Comparison of ENCODE assay signal across 28 mouse cellular contexts in the genomic region with DNA sequence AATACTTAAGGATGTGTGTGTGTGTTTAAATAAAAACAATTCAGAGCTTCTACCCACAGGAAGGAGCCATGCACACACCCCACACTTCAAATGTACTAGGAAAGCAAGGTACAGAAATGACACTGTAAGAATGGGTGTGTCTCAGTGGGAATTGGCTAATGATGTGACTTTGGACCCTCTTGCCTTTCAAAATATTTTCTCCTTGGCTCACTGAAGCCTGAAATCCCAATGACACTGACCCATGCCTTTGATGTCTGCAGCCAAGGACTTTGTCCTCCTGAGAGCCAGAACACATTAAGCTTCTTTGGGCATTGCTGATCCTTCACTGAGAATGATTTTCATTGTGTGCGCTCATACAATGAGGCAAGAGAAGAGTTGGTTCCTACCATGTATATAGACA.
A peak's percentile ranks its signal among the peaks of the same experiment; 100 is the strongest.
DNase-seq lines count a peak whose midpoint lies in the region; ATAC-seq and TF ChIP-seq lines count a peak whose summit lies in the region.
"Had no signal": no experiment of that assay in that cellular context is flagged by ENCODE, and none has a peak within 500 bp of the region (broad histone marks: within the 10 kb centered on the region; RNA-seq: fewer than 3 reads in every experiment).

No protein-coding gene starts in this region.

- no peak overlapping the region for H3K4me2 ChIP-seq in kidney, postnatal 0 days (ENCODE audit: low read length)
- H3K4me2 ChIP-seq: embryonic facial prominence, embryonic 13.5 days; heart, embryonic 15.5 days; limb, embryonic 15.5 days; lung, embryonic 15.5 days; midbrain, embryonic 13.5 days had no signal

- H3K9me3 ChIP-seq in kidney, postnatal 0 days (replicated peaks; ENCODE audit: low read length), result no peaks in the 10 kb centered on the region
- H3K9me3 ChIP-seq: embryonic facial prominence, embryonic 13.5 days; heart, embryonic 10.5 days; heart, embryonic 15.5 days; limb, embryonic 10.5 days; limb, embryonic 15.5 days; lung, embryonic 15.5 days; midbrain, embryonic 13.5 days had no signal

- TF ChIP-seq CTCF in kidney, adult 2 months (conservative IDR thresholded peaks at IDR 0.05; ENCODE audit: insufficient read depth, insufficient read length, low read depth, low read length), result no peak
- no peak for TF ChIP-seq CTCF in kidney, postnatal 0 days (IDR thresholded peaks at IDR 0.05; ENCODE audit: low read depth)

- no peaks in the 10 kb centered on the region for H3K27me3 ChIP-seq in kidney, adult 2 months (replicated peaks; ENCODE audit: control insufficient read depth, insufficient read depth, low read length)
- H3K27me3 ChIP-seq in kidney, postnatal 0 days (ENCODE audit: insufficient read depth, low read length), result no peaks in the 10 kb centered on the region
- H3K27me3 ChIP-seq: embryonic facial prominence, embryonic 13.5 days; heart, embryonic 15.5 days; limb, embryonic 15.5 days; lung, embryonic 15.5 days; midbrain, embryonic 13.5 days; Patski had no signal

- H3K9ac ChIP-seq in kidney, postnatal 0 days (ENCODE audit: low read depth, low read length), result no peak overlapping the region
- H3K9ac ChIP-seq: embryonic facial prominence, embryonic 13.5 days; heart, embryonic 15.5 days; limb, embryonic 15.5 days; liver, embryonic 14.5 days; lung, embryonic 15.5 days; midbrain, embryonic 13.5 days had no signal

- 62% methylated on average over 1 of the region's 1 CpGs for whole genome bisulfite sequencing in kidney, adult 2 months
- WGBS in kidney, postnatal 0 days, result 91% methylated on average over 1 of the region's 1 CpGs

- no peaks in the 10 kb centered on the region for H3K36me3 ChIP-seq in kidney, adult 2 months (ENCODE audit: control insufficient read depth, insufficient read depth, low read length)
- no peaks in the 10 kb centered on the region for H3K36me3 ChIP-seq in kidney, postnatal 0 days (ENCODE audit: insufficient read depth, low read length)
- H3K36me3 ChIP-seq: embryonic facial prominence, embryonic 13.5 days; heart, embryonic 10.5 days; heart, embryonic 15.5 days; limb, embryonic 10.5 days; limb, embryonic 15.5 days; lung, embryonic 15.5 days; midbrain, embryonic 13.5 days had no signal

- peak; percentile 74; the same call in 1 of the 2 replicates for ATAC-seq in kidney, postnatal 0 days (replicated peaks; ENCODE audit: low FRiP score, low read depth)
- ATAC-seq: forebrain, embryonic 16.5 days; hindbrain, embryonic 16.5 days; midbrain, embryonic 13.5 days had no signal

- H3K4me3 ChIP-seq in brown adipose tissue, adult 24 weeks (ENCODE audit: insufficient read depth, low read depth, low read length), result no peak overlapping the region
- no peak overlapping the region for H3K4me3 ChIP-seq in kidney, adult 2 months (ENCODE audit: insufficient read depth, low read depth, low read length)
- H3K4me3 ChIP-seq in kidney, postnatal 0 days (replicated peaks; ENCODE audit: low read depth, low read length), result no peak overlapping the region
- H3K4me3 ChIP-seq: embryonic facial prominence, embryonic 13.5 days; erythroblast, embryonic 14.5 days; heart, embryonic 10.5 days; heart, embryonic 15.5 days; limb, embryonic 10.5 days; limb, embryonic 15.5 days; lung, embryonic 15.5 days; midbrain, embryonic 13.5 days had no signal

- peak overlapping the region; percentile 59 for H3K27ac ChIP-seq in brown adipose tissue, adult 24 weeks (replicated peaks; ENCODE audit: low read depth, low read length)
- H3K27ac ChIP-seq in kidney, adult 2 months (ENCODE audit: insufficient read depth, low read depth, low read length), result peak overlapping the region; percentile 99
- peak overlapping the region; percentile 1; the same call in 1 of the 2 replicates for H3K27ac ChIP-seq in kidney, postnatal 0 days
- H3K27ac ChIP-seq: embryonic facial prominence, embryonic 13.5 days; heart, embryonic 10.5 days; heart, embryonic 15.5 days; limb, embryonic 10.5 days; limb, embryonic 15.5 days; liver, embryonic 14.5 days; midbrain, embryonic 13.5 days had no signal

- no peak for TF ChIP-seq POLR2A in kidney, adult 2 months (IDR thresholded peaks at IDR 0.05; ENCODE audit: low read depth, low read length)

- no peaks in the 10 kb centered on the region for H3K4me1 ChIP-seq in brown adipose tissue, adult 24 weeks (ENCODE audit: control insufficient read depth, insufficient read depth, insufficient read length, low read length)
- H3K4me1 ChIP-seq in kidney, adult 2 months (ENCODE audit: control insufficient read depth, insufficient read depth, low read length), result peaks cover 12% of the 10 kb centered on the region
- H3K4me1 ChIP-seq in kidney, postnatal 0 days (replicated peaks; ENCODE audit: insufficient read depth, low read length), result no peaks in the 10 kb centered on the region
- H3K4me1 ChIP-seq: heart, embryonic 10.5 days; heart, embryonic 15.5 days; limb, embryonic 15.5 days; lung, embryonic 15.5 days; midbrain, embryonic 13.5 days had no signal

- peak; percentile 13 to 19 for DNase-seq in adrenal gland, postnatal 36 days
- DNase-seq in adrenal gland, adult 18-20 months (ENCODE audit: low spot score in 2 of 2), result no peak
- DNase-seq in kidney, adult 2 months, result peak; percentile 91
- DNase-seq in kidney, postnatal 0 days (ENCODE audit: low spot score), result peak; percentile 27
- no peak for DNase-seq in testis, postnatal 14 days (ENCODE audit: low spot score)
- DNase-seq in frontal cortex, adult 2 months (ENCODE audit: extremely low spot score in 1 of 2, low spot score in 1 of 2), result no peak
- no peak for DNase-seq in ovary, adult 18-20 months (ENCODE audit: low spot score)
- DNase-seq: cerebellum, adult 11-12 months; cerebellum, postnatal 10 days; gastrocnemius, postnatal 14 days; layer of hippocampus, postnatal 36 days; lung, postnatal 36 days; right cerebral cortex, adult 18-20 months; right cerebral cortex, postnatal 4 days; thymus, postnatal 4 days had no signal

Comparison
In these comparisons a context has a peak if more than half of its experiments do, and no peak if none do; other contexts are left out.
1. DNase-seq: peak in adrenal gland, postnatal 36 days (2 of 2), kidney, adult 2 months (single experiment) and kidney, postnatal 0 days (single experiment); none in adrenal gland, adult 18-20 months (0 of 2), testis, postnatal 14 days (single experiment), frontal cortex, adult 2 months (0 of 2) and ovary, adult 18-20 months (single experiment).
2. H3K27ac ChIP-seq: peak in every context shown above with its lines; median percentile 99 in kidney, adult 2 months; 59 in brown adipose tissue, adult 24 weeks; 1 in kidney, postnatal 0 days.